Mouse (Mus musculus) heart, adult 9 months (tissue): ENCODE data around the gene Pusl1.

Experiments
- DNase-seq, 2 experiments: peaks; one replicate each; pipeline ENCODE4 v3.0.0; 2022; ENCODE audit warnings: low spot score in 2 of 2

The Pusl1 gene

GRCm38 (mm10) chr4:155891551-155892001 is at the start of gene Pusl1, which contains the start of gene Acap3:
Gene Pusl1 (minus strand): TSS chr4:155891781.
Gene Acap3 (plus strand): TSS chr4:155891822.
- DNase-seq: peak; percentile 93 to 96

- no peak for DNase-seq
Observed at GRCm38 (mm10) chr4:155932031-155932430, 40.5 kb upstream of the Pusl1 start.

GRCm38 (mm10) chr4:155908751-155909150 is 17.2 kb upstream of the Pusl1 start:
- peak in 1 of 2 experiments; percentile 4 for DNase-seq

- no peak for DNase-seq
Observed at GRCm38 (mm10) chr4:155908281-155908680, 16.7 kb upstream of the Pusl1 start.

GRCm38 (mm10) chr4:155907003-155907402 is 15.4 kb upstream of the Pusl1 start:
- no peak for DNase-seq

- no peak for DNase-seq
Observed at GRCm38 (mm10) chr4:155906125-155906524, 14.5 kb upstream of the Pusl1 start.

GRCm38 (mm10) chr4:155905634-155906033 is 14.1 kb upstream of the Pusl1 start:
- DNase-seq: no peak

GRCm38 (mm10) chr4:155904318-155905102 is 12.9 kb upstream of the Pusl1 start:
- DNase-seq: peak in 1 of 2 experiments; percentile 0

GRCm38 (mm10) chr4:155903246-155903645 is 11.7 kb upstream of the Pusl1 start:
- peak in 1 of 2 experiments; percentile 0 for DNase-seq

GRCm38 (mm10) chr4:155901205-155901604 is 9.6 kb upstream of the Pusl1 start:
- peak; percentile 32 to 47 for DNase-seq

- DNase-seq: no peak
Observed at GRCm38 (mm10) chr4:155899355-155899754, 7.8 kb upstream of the Pusl1 start.

- DNase-seq: no peak
Observed at GRCm38 (mm10) chr4:155898318-155898717, 6.7 kb upstream of the Pusl1 start.

GRCm38 (mm10) chr4:155896461-155896860 is 4.9 kb upstream of the Pusl1 start:
- peak in 1 of 2 experiments; percentile 2 for DNase-seq

GRCm38 (mm10) chr4:155895826-155896225 is 4.2 kb upstream of the Pusl1 start:
- DNase-seq: peak in 1 of 2 experiments; percentile 19

- peak; percentile 78 to 79 for DNase-seq
Observed at GRCm38 (mm10) chr4:155895216-155895615, 3.6 kb upstream of the Pusl1 start.

- DNase-seq: peak; percentile 88 to 89
Observed at GRCm38 (mm10) chr4:155894311-155894881, 2.8 kb upstream of the Pusl1 start.

- DNase-seq: peak in 1 of 2 experiments; percentile 10
Observed at GRCm38 (mm10) chr4:155893212-155893690, 1.7 kb upstream of the Pusl1 start.

GRCm38 (mm10) chr4:155892438-155893211 is 1.0 kb upstream of the Pusl1 start:
- DNase-seq: no peak

- DNase-seq: peak; percentile 74 to 83
Observed at GRCm38 (mm10) chr4:155892017-155892416, 436 bp upstream of the Pusl1 start.

- DNase-seq: no peak
Observed at GRCm38 (mm10) chr4:155891011-155891471, 540 bp downstream of the Pusl1 start.

GRCm38 (mm10) chr4:155889316-155889715 is 2.3 kb downstream of the Pusl1 start:
- no peak for DNase-seq

- no peak for DNase-seq
Observed at GRCm38 (mm10) chr4:155888181-155888580, 3.4 kb downstream of the Pusl1 start.
